Comparison of ENCODE assay signal across 24 mouse cellular contexts in the genomic region with DNA sequence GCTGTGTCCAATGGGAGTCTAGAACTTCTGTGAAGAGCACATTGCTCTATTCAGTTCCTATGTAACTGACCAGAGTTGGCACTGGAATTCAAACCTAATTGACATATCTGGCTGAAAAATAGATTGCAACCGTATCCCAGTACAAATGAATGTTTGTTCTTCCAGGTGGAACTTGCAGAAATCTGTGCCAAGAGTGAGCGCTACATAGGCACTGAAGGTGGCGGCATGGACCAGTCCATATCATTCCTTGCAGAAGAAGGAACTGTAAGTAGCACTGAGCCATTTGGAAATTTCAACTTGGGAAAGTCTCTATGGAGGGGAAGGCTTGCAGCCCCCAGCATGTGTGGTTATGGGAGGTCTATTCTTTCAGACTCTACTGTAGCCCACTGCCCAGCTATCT.
DNase-seq lines count a peak whose midpoint lies in the region; ATAC-seq and TF ChIP-seq lines count a peak whose summit lies in the region.
"Had no signal": no experiment of that assay in that cellular context is flagged by ENCODE, and none has a peak within 500 bp of the region (broad histone marks: within the 10 kb centered on the region; RNA-seq: fewer than 3 reads in every experiment).

No protein-coding gene starts in this region.

- TF ChIP-seq POLR2A in bone marrow macrophage, adult 2 months (IDR thresholded peaks at IDR 0.05; ENCODE audit: borderline replicate concordance, low read depth, low read length): no peak

- H3K4me3 ChIP-seq in heart, embryonic 11.5 days (ENCODE audit: low read depth, low read length): no peak overlapping the region
- no peak overlapping the region for H3K4me3 ChIP-seq in bone marrow macrophage, adult 2 months (ENCODE audit: insufficient read depth, low read length)
- H3K4me3 ChIP-seq: embryonic facial prominence, embryonic 12.5 days; forebrain, embryonic 12.5 days; forebrain, embryonic 15.5 days; heart, adult 2 months; heart, embryonic 10.5 days; hindbrain, embryonic 12.5 days; hindbrain, embryonic 15.5 days; intestine, embryonic 15.5 days had no signal

- H3K4me2 ChIP-seq in heart, embryonic 11.5 days: no peak overlapping the region
- H3K4me2 ChIP-seq: embryonic facial prominence, embryonic 12.5 days; forebrain, embryonic 12.5 days; forebrain, embryonic 15.5 days; hindbrain, embryonic 12.5 days; hindbrain, embryonic 15.5 days; intestine, embryonic 15.5 days had no signal

- WGBS in heart, embryonic 11.5 days (ENCODE audit: insufficient replicate concordance): 92% methylated on average over 3 of the region's 3 CpGs

- ATAC-seq in heart, embryonic 11.5 days (replicated peaks; ENCODE audit: insufficient number of reproducible peaks, low FRiP score, low TSS enrichment): no peak
- no peak for ATAC-seq in cerebellum, adult (ENCODE audit: insufficient number of reproducible peaks, low FRiP score, low TSS enrichment)
- ATAC-seq: activated CD4-positive, CD25-positive, alpha-beta regulatory T cell, adult 4 months; CD4-positive, CD25-positive, alpha-beta regulatory T cell, adult 4 months; forebrain, embryonic 15.5 days; intestine, embryonic 15.5 days had no signal

- no peaks in the 10 kb centered on the region for H3K9me3 ChIP-seq in heart, embryonic 11.5 days (replicated peaks; ENCODE audit: control insufficient read depth, low read length)
- H3K9me3 ChIP-seq: embryonic facial prominence, embryonic 12.5 days; forebrain, embryonic 12.5 days; forebrain, embryonic 15.5 days; heart, embryonic 10.5 days; hindbrain, embryonic 12.5 days; hindbrain, embryonic 15.5 days; intestine, embryonic 15.5 days had no signal

- H3K27ac ChIP-seq in heart, embryonic 11.5 days (ENCODE audit: low read depth, low read length): no peak overlapping the region
- 0 out of 2 replicates have a peak overlapping the region, but pooled peaks have one; percentile 3 for H3K27ac ChIP-seq in bone marrow macrophage, adult 2 months (ENCODE audit: insufficient read depth, low read depth, low read length)
- H3K27ac ChIP-seq: embryonic facial prominence, embryonic 12.5 days; forebrain, embryonic 12.5 days; forebrain, embryonic 15.5 days; heart, adult 2 months; heart, embryonic 10.5 days; hindbrain, embryonic 12.5 days; hindbrain, embryonic 15.5 days; intestine, embryonic 15.5 days had no signal

- peak; percentile 74 for DNase-seq in heart, adult 11 months
- DNase-seq in 3T3-L1 (ENCODE audit: low read depth, low spot score): peak; percentile 56
- DNase-seq in fibroblast of lung, adult 2 months (ENCODE audit: low read depth): peak; percentile 8
- no peak for DNase-seq in cerebellum, postnatal 10 days
- DNase-seq: adrenal gland, adult 8-10 months; adrenal gland, postnatal 25 days; cerebellum, adult 11-12 months; cerebellum, adult 8-10 months; cerebellum, postnatal 14 days; gastrocnemius, postnatal 25 days; heart, adult 2 months; kidney, adult 11 months had no signal

- TF ChIP-seq CTCF in bone marrow macrophage, adult 2 months (IDR thresholded peaks at IDR 0.05; ENCODE audit: low read depth, low read length): no peak

- no peaks in the 10 kb centered on the region for H3K4me1 ChIP-seq in heart, embryonic 11.5 days (ENCODE audit: control insufficient read depth, insufficient read depth, low read length)
- H3K4me1 ChIP-seq in bone marrow macrophage, adult 2 months (ENCODE audit: control insufficient read depth, insufficient read depth, low read length): peaks cover 31% of the 10 kb centered on the region
- H3K4me1 ChIP-seq: forebrain, embryonic 12.5 days; forebrain, embryonic 15.5 days; hindbrain, embryonic 15.5 days; intestine, embryonic 15.5 days had no signal

- no peak overlapping the region for H3K9ac ChIP-seq in heart, embryonic 11.5 days (ENCODE audit: low read depth, low read length)
- H3K9ac ChIP-seq: embryonic facial prominence, embryonic 12.5 days; forebrain, embryonic 12.5 days; forebrain, embryonic 15.5 days; hindbrain, embryonic 12.5 days; hindbrain, embryonic 15.5 days; intestine, embryonic 15.5 days had no signal

- 0 out of 2 replicates have a peak, but pooled peaks cover 2% of the 10 kb centered on the region for H3K36me3 ChIP-seq in heart, embryonic 11.5 days (ENCODE audit: control insufficient read depth, insufficient read depth, low read length)
- H3K36me3 ChIP-seq: forebrain, embryonic 15.5 days; hindbrain, embryonic 15.5 days; intestine, embryonic 15.5 days had no signal

- H3K27me3 ChIP-seq in heart, embryonic 11.5 days (ENCODE audit: control insufficient read depth, insufficient read depth, low read length): no peaks in the 10 kb centered on the region
- H3K27me3 ChIP-seq: embryonic facial prominence, embryonic 12.5 days; forebrain, embryonic 12.5 days; forebrain, embryonic 15.5 days; hindbrain, embryonic 12.5 days; hindbrain, embryonic 15.5 days; intestine, embryonic 15.5 days had no signal

Comparison
In these comparisons a context has a peak if more than half of its experiments do, and no peak if none do; other contexts are left out.
1. DNase-seq: peak in heart, adult 11 months (single experiment), 3T3-L1 (single experiment) and fibroblast of lung, adult 2 months (single experiment); none in cerebellum, postnatal 10 days (0 of 2).